Mouse (Mus musculus) macrophage (primary cell): ENCODE results near the gene Lemd1. TPM values are rescaled to one million over a fixed set of nuclear protein-coding genes. Genes with fewer than 3 reads are reported as not detected.

Experiments
- H3K27ac ChIP-seq: fragments of 350-480 bp; formaldehyde crosslinking; 2 replicates; pipeline ENCODE4 v1.9.0; 2021
- H3K36me3 ChIP-seq: fragments of 350-480 bp; formaldehyde crosslinking; 2 replicates; pipeline ENCODE4 v1.9.0; 2021; ENCODE audit errors: inconsistent target
- H3K4me3 ChIP-seq: fragments of 350-480 bp; formaldehyde crosslinking; 2 replicates; pipeline ENCODE4 v1.9.0; 2021; ENCODE audit errors: inconsistent target
- H3K79me2 ChIP-seq: fragments of 350-480 bp; formaldehyde crosslinking; 2 replicates; pipeline ENCODE4 v1.9.0; 2021; ENCODE audit errors: inconsistent target
- WGBS: methylation state at CpG from one replicate; pipeline ENCODE4 v1.1.7; 2026; ENCODE audit warnings: inconsistent platforms; ENCODE audit not compliant: missing documents; 5-methylcytosine and 5-hydroxymethylcytosine counted together
- polyA plus RNA-seq: library from polyadenylated mRNA; stranded (reverse); fragments of 250-400 nt; gene quantifications from 3 replicates; pipeline ENCODE4 v1.2.4, GENCODE M21; 2018; ENCODE audit warnings: inconsistent platforms

Gene Lemd1
- polyA plus RNA-seq, 1 experiment from 2014 or later = not detected

DNA sequence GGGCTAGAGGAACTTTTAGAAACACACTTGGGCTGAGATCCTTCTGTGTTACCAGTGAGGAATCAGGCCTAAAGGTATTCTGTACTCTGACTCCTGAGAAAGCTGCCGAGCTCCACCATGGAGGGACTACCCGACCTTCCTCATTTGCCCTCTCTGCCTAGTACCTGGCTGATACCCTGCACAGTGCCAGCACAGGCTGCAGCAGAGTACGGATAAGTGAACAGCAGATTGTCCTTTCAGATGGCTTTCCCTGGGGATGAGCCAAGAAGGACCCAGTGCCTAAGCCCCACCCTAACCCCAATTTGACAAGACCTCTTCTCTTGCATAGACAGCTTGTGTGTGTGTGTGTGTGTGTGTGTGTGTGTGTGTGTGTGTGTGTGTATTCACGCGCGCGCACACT lies 117.4 kb downstream of the Lemd1 start:
- no peak overlapping the region for H3K27ac ChIP-seq
- 78% methylated on average over 7 of the region's 7 CpGs for WGBS
- H3K36me3 ChIP-seq = no peaks in the 10 kb centered on the region
- no peaks in the 10 kb centered on the region for H3K79me2 ChIP-seq
- no peak overlapping the region for H3K4me3 ChIP-seq

Other genes with a start within 250 kb of the Lemd1 start
- gene Slc45a3, start 228.5 kb upstream of the Lemd1 start, polyA plus RNA-seq = 0.39 to 2.0 TPM (median 0.70 TPM) in 3 replicates
- 17.7 to 25.3 TPM (median 23.4 TPM) in 3 replicates for gene Elk4, start 183.8 kb upstream of the Lemd1 start, polyA plus RNA-seq
- gene Mfsd4a, start 123.4 kb upstream of the Lemd1 start, polyA plus RNA-seq = 0.13 TPM in 1 of 3 replicates, not detected in the others
- 71.8 to 165 TPM (median 102 TPM) in 3 replicates for gene Cdk18, start 51.7 kb upstream of the Lemd1 start, polyA plus RNA-seq
- gene AC124108.1, start within 50 bp of the Lemd1 start, polyA plus RNA-seq = not detected in 3 replicates
- gene Gm10188, start 38.3 kb downstream of the Lemd1 start, polyA plus RNA-seq = not detected in 3 replicates
- gene Klhdc8a, start 107.2 kb downstream of the Lemd1 start, polyA plus RNA-seq = not detected in 3 replicates
- gene Nuak2, start 124.7 kb downstream of the Lemd1 start, polyA plus RNA-seq = 12.2 to 19.5 TPM (median 16.2 TPM) in 3 replicates
- gene Tmcc2, start 199.8 kb downstream of the Lemd1 start, polyA plus RNA-seq = 2.6 to 6.5 TPM (median 2.9 TPM) in 3 replicates
- 9.6 to 14.6 TPM (median 10.1 TPM) in 3 replicates for gene Dstyk, start 226.1 kb downstream of the Lemd1 start, polyA plus RNA-seq